Mouse (Mus musculus): ENCODE results near the gene Ano6. TPM values are rescaled to one million over a fixed set of nuclear protein-coding genes. Genes with fewer than 3 reads are reported as not detected.

Gene Ano6
- polyA plus RNA-seq, 1 experiment from 2014 or later: 37.2 TPM

DNA sequence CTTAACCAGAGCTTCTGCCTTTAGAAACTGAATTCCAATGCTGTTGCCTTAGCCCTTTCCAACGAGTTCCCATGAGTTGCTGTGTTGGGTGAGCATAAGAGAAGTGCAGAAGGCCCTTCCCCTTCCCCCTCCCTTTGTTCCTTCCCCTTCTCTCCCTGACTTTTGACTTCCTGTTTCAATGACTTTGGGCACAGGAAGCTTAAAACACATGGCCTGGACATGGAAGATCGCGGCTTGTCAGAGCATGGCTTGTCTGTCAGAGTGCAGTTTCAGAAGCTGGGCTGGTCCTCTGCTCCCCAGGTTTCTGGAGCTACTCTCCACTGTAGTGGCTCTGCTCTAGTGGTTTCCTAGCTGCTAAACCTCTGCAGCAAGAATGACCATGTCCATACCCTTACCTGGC lies 17.3 kb downstream of the Ano6 start:
- H3K27ac ChIP-seq (ENCODE audit: low read depth, low read length): no peak overlapping the region
- WGBS: 92% methylated on average over 3 of the region's 3 CpGs
- no peak overlapping the region for H3K4me2 ChIP-seq (replicated peaks; ENCODE audit: low read depth, low read length)
- 0 out of 2 replicates have a peak, but pooled peaks cover 4% of the 10 kb centered on the region for H3K4me1 ChIP-seq (replicated peaks; ENCODE audit: control insufficient read depth, insufficient read depth, low read length)
- H3K4me3 ChIP-seq (ENCODE audit: low read depth, low read length): no peak overlapping the region
- no peaks in the 10 kb centered on the region for H3K27me3 ChIP-seq (ENCODE audit: control insufficient read depth, insufficient read depth, low read length)
- DNase-seq (ENCODE audit: low spot score): no peak
- H3K9ac ChIP-seq (ENCODE audit: low read depth, low read length): no peak overlapping the region
- ATAC-seq (ENCODE audit: low FRiP score): no peak
- H3K9me3 ChIP-seq (ENCODE audit: control insufficient read depth, low read length): no peaks in the 10 kb centered on the region
- H3K36me3 ChIP-seq (ENCODE audit: control insufficient read depth, insufficient read depth, low read length): no peaks in the 10 kb centered on the region; the same call in 1 of the 2 replicates

DNA sequence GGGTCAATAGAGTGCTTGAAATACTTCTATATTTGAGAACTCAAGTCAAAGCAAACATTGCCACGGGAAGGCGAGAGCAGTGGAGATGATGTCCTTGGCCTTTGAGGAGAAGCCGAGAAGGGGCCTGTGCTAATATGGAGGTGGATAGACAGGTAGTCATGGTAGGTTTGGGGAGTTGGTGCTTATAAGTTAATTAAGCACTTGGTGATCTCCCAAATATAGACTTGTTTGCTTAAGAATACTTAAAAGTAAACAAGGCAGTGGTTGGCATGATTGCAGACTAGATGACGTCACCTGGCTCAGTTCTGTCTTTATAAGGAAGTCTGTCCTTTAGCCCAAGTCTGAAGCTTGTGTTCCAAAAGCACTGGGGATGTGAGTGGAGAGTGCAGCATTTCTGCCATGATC lies 19.7 kb downstream of the Ano6 start:
- no peaks in the 10 kb centered on the region for H3K4me1 ChIP-seq (replicated peaks; ENCODE audit: control insufficient read depth, insufficient read depth, low read length)
- ATAC-seq (ENCODE audit: low FRiP score): no peak
- no peak overlapping the region for H3K27ac ChIP-seq (ENCODE audit: low read depth, low read length)
- no peaks in the 10 kb centered on the region for H3K9me3 ChIP-seq (ENCODE audit: control insufficient read depth, low read length)
- H3K36me3 ChIP-seq (ENCODE audit: control insufficient read depth, insufficient read depth, low read length): no peaks in the 10 kb centered on the region; the same call in 1 of the 2 replicates
- WGBS: 98% methylated on average over 4 of the region's 4 CpGs
- no peak for DNase-seq (ENCODE audit: low spot score)
- no peaks in the 10 kb centered on the region for H3K27me3 ChIP-seq (ENCODE audit: control insufficient read depth, insufficient read depth, low read length)
- no peak overlapping the region for H3K4me2 ChIP-seq (replicated peaks; ENCODE audit: low read depth, low read length)
- no peak overlapping the region for H3K9ac ChIP-seq (ENCODE audit: low read depth, low read length)
- no peak overlapping the region for H3K4me3 ChIP-seq (ENCODE audit: low read depth, low read length)

DNA sequence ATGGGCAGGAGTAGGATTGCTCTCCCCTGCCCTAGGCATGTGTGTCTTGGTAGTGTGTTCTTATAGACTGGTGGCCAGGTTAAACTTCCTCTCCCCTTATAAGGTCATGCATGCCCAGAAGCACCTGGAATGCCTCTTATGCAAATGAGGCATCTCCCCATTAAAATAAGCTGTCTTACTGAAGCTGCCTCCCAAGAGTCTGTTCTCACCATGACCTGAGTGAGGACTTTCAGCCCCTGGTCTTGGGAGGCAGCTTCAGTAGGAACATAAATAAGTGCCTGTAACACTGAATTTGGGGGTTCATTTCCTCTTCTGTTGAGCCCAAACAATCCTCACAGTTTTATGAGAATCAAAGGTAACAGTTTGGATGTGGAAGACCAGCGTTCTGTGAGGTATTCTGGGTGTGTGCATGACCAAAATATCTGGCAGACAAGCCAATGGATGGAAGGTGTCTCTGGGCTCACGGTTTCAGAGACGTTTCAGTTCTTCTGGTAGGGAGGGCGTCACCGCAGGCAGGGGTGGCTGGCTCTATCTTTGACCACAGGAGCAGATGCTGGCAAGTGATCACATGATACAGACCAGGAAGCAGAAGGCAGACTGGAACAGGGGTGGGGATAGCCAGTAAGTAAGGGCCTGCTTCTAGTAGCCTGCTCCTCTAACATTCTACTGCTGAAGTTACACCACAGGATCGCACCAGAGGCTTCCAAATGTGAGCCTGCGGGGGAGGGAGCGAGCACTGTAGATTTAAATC lies 22.4 kb downstream of the Ano6 start:
- Histone ChIP-seq H3K27me3 (ENCODE audit: control insufficient read depth, insufficient read depth, low read length) (no peaks in the 10 kb centered on the region), H3K9ac (ENCODE audit: low read depth, low read length) (no peak overlapping the region), H3K27ac (ENCODE audit: low read depth, low read length) (no peak overlapping the region), H3K36me3 (ENCODE audit: control insufficient read depth, insufficient read depth, low read length) (no peaks in the 10 kb centered on the region; the same call in 1 of the 2 replicates), H3K4me1 (replicated peaks; ENCODE audit: control insufficient read depth, insufficient read depth, low read length) (no peaks in the 10 kb centered on the region), H3K4me2 (replicated peaks; ENCODE audit: low read depth, low read length) (no peak overlapping the region), H3K9me3 (ENCODE audit: control insufficient read depth, low read length) (no peaks in the 10 kb centered on the region), H3K4me3 (ENCODE audit: low read depth, low read length) (no peak overlapping the region)
- no peak for DNase-seq (ENCODE audit: low spot score)
- ATAC-seq (ENCODE audit: low FRiP score): no peak
- 96% methylated on average over 8 of the region's 8 CpGs for WGBS

DNA sequence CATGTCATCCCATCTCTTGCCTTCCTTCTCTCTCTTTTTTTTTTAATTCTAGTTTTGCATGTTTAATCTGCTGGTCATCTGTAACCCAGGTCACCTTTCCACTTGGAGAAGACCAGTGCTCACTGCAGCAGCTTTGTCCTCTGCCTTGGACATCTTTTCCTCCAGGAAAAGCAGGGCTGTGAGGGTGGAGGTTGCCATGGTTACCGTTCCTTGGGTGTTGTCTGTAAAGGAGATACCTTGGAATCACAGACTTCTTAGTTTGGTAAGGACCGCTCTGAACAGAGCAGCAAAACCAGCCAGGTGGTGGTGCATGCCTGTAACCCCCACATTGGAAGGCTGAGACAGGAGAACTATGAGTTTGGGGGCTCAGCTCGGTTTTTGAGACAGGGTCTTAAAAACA lies 26.9 kb downstream of the Ano6 start:
- H3K27me3 ChIP-seq (ENCODE audit: control insufficient read depth, insufficient read depth, low read length): no peaks in the 10 kb centered on the region
- no peak overlapping the region for H3K4me2 ChIP-seq (replicated peaks; ENCODE audit: low read depth, low read length)
- H3K27ac ChIP-seq (ENCODE audit: low read depth, low read length): no peak overlapping the region
- WGBS: 92% methylated on average over 3 of the region's 3 CpGs
- ATAC-seq (ENCODE audit: low FRiP score) (no peak), DNase-seq (ENCODE audit: low spot score) (no peak)
- no peaks in the 10 kb centered on the region for H3K36me3 ChIP-seq (ENCODE audit: control insufficient read depth, insufficient read depth, low read length)
- no peaks in the 10 kb centered on the region for H3K9me3 ChIP-seq (ENCODE audit: control insufficient read depth, low read length)
- no peak overlapping the region for H3K4me3 ChIP-seq (ENCODE audit: low read depth, low read length)
- no peak overlapping the region for H3K9ac ChIP-seq (ENCODE audit: low read depth, low read length)
- no peaks in the 10 kb centered on the region for H3K4me1 ChIP-seq (replicated peaks; ENCODE audit: control insufficient read depth, insufficient read depth, low read length)

DNA sequence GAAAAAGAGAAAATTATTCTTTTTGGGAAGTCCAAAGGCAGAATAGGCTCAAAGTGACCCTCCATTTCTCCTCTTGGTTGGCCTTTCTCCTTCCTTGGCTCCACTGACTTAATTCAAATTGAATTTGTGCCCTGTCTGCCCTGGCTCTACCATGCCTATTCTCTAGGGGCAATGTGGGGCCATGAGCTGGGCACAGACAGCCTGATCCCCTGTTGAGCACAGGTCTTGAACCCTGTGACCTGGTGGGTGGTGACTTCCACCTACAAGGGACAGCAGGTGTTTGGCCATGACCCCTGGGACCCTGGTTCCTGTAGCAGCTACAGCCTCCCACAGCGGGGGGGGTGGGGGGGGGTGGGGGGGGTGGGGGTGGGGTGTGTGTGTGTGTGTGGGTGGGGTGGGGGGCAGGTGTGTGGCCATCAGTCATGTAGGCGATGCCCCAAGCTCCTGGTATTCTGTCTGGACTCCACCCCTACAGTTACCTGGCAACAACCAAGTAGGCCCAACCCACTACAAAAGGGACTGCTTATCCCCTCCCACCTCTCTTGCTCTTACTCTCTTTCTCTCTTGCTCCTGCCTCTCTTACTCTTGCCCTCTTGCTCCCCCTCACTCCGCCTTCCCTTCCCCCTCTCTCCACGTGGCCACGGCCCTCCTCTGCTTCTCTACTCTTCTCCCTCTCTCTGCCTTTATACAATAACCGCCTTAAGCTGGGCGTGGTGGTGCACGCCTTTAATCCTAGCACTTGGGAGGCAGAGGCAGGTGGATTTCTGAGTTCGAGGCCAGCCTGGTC lies 28.8 kb downstream of the Ano6 start:
- Histone ChIP-seq H3K9me3 (ENCODE audit: control insufficient read depth, low read length) (no peaks in the 10 kb centered on the region), H3K4me3 (ENCODE audit: low read depth, low read length) (no peak overlapping the region), H3K9ac (ENCODE audit: low read depth, low read length) (no peak overlapping the region), H3K4me1 (replicated peaks; ENCODE audit: control insufficient read depth, insufficient read depth, low read length) (no peaks in the 10 kb centered on the region), H3K36me3 (ENCODE audit: control insufficient read depth, insufficient read depth, low read length) (no peaks in the 10 kb centered on the region), H3K27me3 (ENCODE audit: control insufficient read depth, insufficient read depth, low read length) (no peaks in the 10 kb centered on the region), H3K27ac (ENCODE audit: low read depth, low read length) (no peak overlapping the region), H3K4me2 (replicated peaks; ENCODE audit: low read depth, low read length) (no peak overlapping the region)
- ATAC-seq (ENCODE audit: low FRiP score) (no peak), DNase-seq (ENCODE audit: low spot score) (no peak)
- 91% methylated on average over 7 of the region's 9 CpGs for WGBS

DNA sequence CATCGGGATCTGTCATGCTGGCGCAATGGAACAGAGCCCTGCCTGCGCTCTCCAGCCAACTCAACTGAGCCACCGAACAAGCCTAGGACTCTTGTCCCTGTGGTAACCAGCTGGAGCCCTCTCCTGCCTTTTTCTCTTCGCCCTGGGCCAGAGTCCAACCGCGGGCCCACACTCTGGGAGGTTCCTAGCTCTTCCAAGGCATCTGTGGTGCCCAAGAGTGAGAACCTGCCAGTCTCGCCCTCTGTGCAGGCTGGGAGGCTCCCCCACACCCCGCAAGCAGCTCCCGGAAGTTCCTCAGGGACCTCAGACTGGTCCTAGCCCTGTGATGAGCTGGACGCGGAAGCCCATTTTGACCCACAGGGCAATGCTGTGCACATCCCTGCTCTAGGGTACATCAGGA lies 29.5 kb downstream of the Ano6 start:
- H3K27ac ChIP-seq (ENCODE audit: low read depth, low read length): no peak overlapping the region
- ATAC-seq (ENCODE audit: low FRiP score): no peak

DNA sequence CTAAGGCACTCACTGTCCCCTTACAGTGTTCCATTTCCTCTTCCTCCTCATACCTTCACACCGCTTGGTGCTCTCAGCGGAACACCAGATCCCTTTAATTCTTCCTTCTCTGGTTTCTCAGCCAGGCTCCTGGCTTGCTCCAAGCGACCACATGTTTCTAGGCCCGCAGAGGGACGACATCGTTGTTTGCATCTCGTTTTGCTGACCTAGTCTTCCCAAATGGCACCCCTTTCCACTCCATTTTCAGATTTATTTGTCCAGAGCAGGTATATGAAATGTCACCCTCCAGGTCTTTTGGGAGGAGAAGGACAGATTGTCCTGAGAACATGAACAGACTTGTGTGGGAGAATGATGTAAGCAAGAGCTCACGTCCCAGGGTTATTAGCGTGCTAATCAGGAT lies 30.0 kb downstream of the Ano6 start:
- Histone ChIP-seq H3K36me3 (ENCODE audit: control insufficient read depth, insufficient read depth, low read length) (no peaks in the 10 kb centered on the region), H3K27ac (ENCODE audit: low read depth, low read length) (no peak overlapping the region), H3K4me3 (ENCODE audit: low read depth, low read length) (no peak overlapping the region), H3K4me2 (replicated peaks; ENCODE audit: low read depth, low read length) (no peak overlapping the region), H3K9ac (ENCODE audit: low read depth, low read length) (no peak overlapping the region), H3K4me1 (replicated peaks; ENCODE audit: control insufficient read depth, insufficient read depth, low read length) (no peaks in the 10 kb centered on the region), H3K9me3 (ENCODE audit: control insufficient read depth, low read length) (no peaks in the 10 kb centered on the region), H3K27me3 (ENCODE audit: control insufficient read depth, insufficient read depth, low read length) (no peaks in the 10 kb centered on the region)
- ATAC-seq (ENCODE audit: low FRiP score) (no peak), DNase-seq (ENCODE audit: low spot score) (no peak)
- 93% methylated on average over 9 of the region's 9 CpGs for WGBS

More for the DNA sequence above, 29.5 kb downstream of the Ano6 start:
- H3K4me1 ChIP-seq (replicated peaks; ENCODE audit: control insufficient read depth, insufficient read depth, low read length): no peaks in the 10 kb centered on the region
- H3K27me3 ChIP-seq (ENCODE audit: control insufficient read depth, insufficient read depth, low read length): no peaks in the 10 kb centered on the region
- H3K36me3 ChIP-seq (ENCODE audit: control insufficient read depth, insufficient read depth, low read length): no peaks in the 10 kb centered on the region
- no peak overlapping the region for H3K4me2 ChIP-seq (replicated peaks; ENCODE audit: low read depth, low read length)
- WGBS: 96% methylated on average over 12 of the region's 12 CpGs
- no peak overlapping the region for H3K9ac ChIP-seq (ENCODE audit: low read depth, low read length)
- DNase-seq (ENCODE audit: low spot score): no peak
- no peaks in the 10 kb centered on the region for H3K9me3 ChIP-seq (ENCODE audit: control insufficient read depth, low read length)
- H3K4me3 ChIP-seq (ENCODE audit: low read depth, low read length): no peak overlapping the region

DNA sequence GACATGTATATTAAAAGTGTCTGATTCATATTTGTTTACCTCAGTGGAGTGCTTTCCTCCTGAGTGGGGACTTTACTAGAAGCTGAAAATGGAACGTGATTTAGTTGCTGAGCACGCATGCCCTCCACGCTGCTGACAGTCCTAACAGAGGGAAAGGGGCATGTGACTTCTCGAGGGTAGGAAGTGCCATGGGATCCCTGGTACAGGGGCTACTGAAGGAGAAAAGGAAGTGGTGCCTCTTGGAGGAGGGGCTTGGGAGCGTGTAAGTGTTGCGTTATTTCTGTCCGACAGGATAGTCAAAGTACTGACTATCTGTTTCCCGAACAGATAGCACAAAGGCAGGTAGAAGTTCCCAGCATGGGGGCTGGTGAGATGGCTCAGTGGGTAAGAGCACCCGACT lies 31.5 kb downstream of the Ano6 start:
- no peak overlapping the region for H3K9ac ChIP-seq (ENCODE audit: low read depth, low read length)
- H3K27ac ChIP-seq (ENCODE audit: low read depth, low read length): no peak overlapping the region
- H3K4me1 ChIP-seq (replicated peaks; ENCODE audit: control insufficient read depth, insufficient read depth, low read length): no peaks in the 10 kb centered on the region
- H3K27me3 ChIP-seq (ENCODE audit: control insufficient read depth, insufficient read depth, low read length): no peaks in the 10 kb centered on the region
- H3K4me2 ChIP-seq (replicated peaks; ENCODE audit: low read depth, low read length): no peak overlapping the region
- H3K9me3 ChIP-seq (ENCODE audit: control insufficient read depth, low read length): no peaks in the 10 kb centered on the region
- H3K4me3 ChIP-seq (ENCODE audit: low read depth, low read length): no peak overlapping the region
- 92% methylated on average over 9 of the region's 9 CpGs for WGBS
- no peaks in the 10 kb centered on the region for H3K36me3 ChIP-seq (ENCODE audit: control insufficient read depth, insufficient read depth, low read length)
- ATAC-seq (ENCODE audit: low FRiP score) (no peak), DNase-seq (ENCODE audit: low spot score) (no peak)
